12 mouse cellular contexts compared by ENCODE assay signal in genomic region chr3:98084061-98084655, GRCm38 (mm10).
DNase-seq lines count a peak whose midpoint lies in the region; ATAC-seq and TF ChIP-seq lines count a peak whose summit lies in the region.
"Had no signal": no experiment of that assay in that cellular context is flagged by ENCODE, and none has a peak within 500 bp of the region (broad histone marks: within the 10 kb centered on the region; RNA-seq: fewer than 3 reads in every experiment).

No protein-coding gene starts in this region.

- no peaks in the 10 kb centered on the region for H3K36me3 ChIP-seq in midbrain, embryonic 13.5 days
- H3K36me3 ChIP-seq in midbrain, embryonic 10.5 days: peaks cover 58% of the 10 kb centered on the region
- peaks cover 57% of the 10 kb centered on the region for H3K36me3 ChIP-seq in limb, embryonic 10.5 days
- peaks cover 20% of the 10 kb centered on the region for H3K36me3 ChIP-seq in heart, embryonic 10.5 days

- H3K4me2 ChIP-seq in midbrain, embryonic 13.5 days (replicated peaks): no peak overlapping the region
- H3K4me2 ChIP-seq: liver, embryonic 13.5 days had no signal

- H3K9me3 ChIP-seq in midbrain, embryonic 13.5 days: no peaks in the 10 kb centered on the region
- H3K9me3 ChIP-seq in midbrain, embryonic 10.5 days (replicated peaks): no peaks in the 10 kb centered on the region
- no peaks in the 10 kb centered on the region for H3K9me3 ChIP-seq in limb, embryonic 10.5 days (replicated peaks)
- no peaks in the 10 kb centered on the region for H3K9me3 ChIP-seq in heart, embryonic 10.5 days
- H3K9me3 ChIP-seq: liver, embryonic 13.5 days had no signal

- no peak for TF ChIP-seq POLR2A in olfactory bulb, adult 2 months (IDR thresholded peaks at IDR 0.05; ENCODE audit: insufficient read depth, low read depth, low read length)

- DNase-seq in midbrain, embryonic 10.5 days (ENCODE audit: low spot score): no peak
- no peak for DNase-seq in limb, embryonic 10.5 days (ENCODE audit: low spot score)
- DNase-seq in heart, embryonic 10.5 days (ENCODE audit: low spot score): no peak
- no peak for DNase-seq in right cerebral cortex, postnatal 36 days (ENCODE audit: low spot score in 2 of 2)
- DNase-seq in retina, postnatal 1 day: no peak
- DNase-seq: heart, adult 2 months; kidney, postnatal 10 days; liver, embryonic 13.5 days had no signal

- H3K27ac ChIP-seq in midbrain, embryonic 13.5 days: no peak overlapping the region
- H3K27ac ChIP-seq in midbrain, embryonic 10.5 days (replicated peaks): no peak overlapping the region; the same call in 1 of the 2 replicates
- H3K27ac ChIP-seq in limb, embryonic 10.5 days: peak overlapping the region; percentile 37; the same call in 1 of the 2 replicates
- H3K27ac ChIP-seq in olfactory bulb, adult 2 months (ENCODE audit: insufficient read depth, low read depth, low read length): peak overlapping the region; percentile 24
- H3K27ac ChIP-seq in heart, embryonic 10.5 days: no peak overlapping the region
- H3K27ac ChIP-seq: heart, adult 2 months; liver, embryonic 13.5 days had no signal

- H3K4me3 ChIP-seq in midbrain, embryonic 13.5 days (replicated peaks): no peak overlapping the region
- H3K4me3 ChIP-seq in midbrain, embryonic 10.5 days: no peak overlapping the region
- no peak overlapping the region for H3K4me3 ChIP-seq in limb, embryonic 10.5 days
- no peak overlapping the region for H3K4me3 ChIP-seq in olfactory bulb, adult 2 months (ENCODE audit: insufficient read depth, low read depth, low read length)
- no peak overlapping the region for H3K4me3 ChIP-seq in heart, embryonic 10.5 days
- H3K4me3 ChIP-seq: heart, adult 2 months; liver, embryonic 13.5 days had no signal

- H3K4me1 ChIP-seq in midbrain, embryonic 13.5 days (replicated peaks): peaks cover 5% of the 10 kb centered on the region; the same call in 1 of the 2 replicates
- H3K4me1 ChIP-seq in midbrain, embryonic 10.5 days: peaks cover 30% of the 10 kb centered on the region
- peaks cover 66% of the 10 kb centered on the region for H3K4me1 ChIP-seq in limb, embryonic 10.5 days
- peaks cover 19% of the 10 kb centered on the region for H3K4me1 ChIP-seq in olfactory bulb, adult 2 months (ENCODE audit: control insufficient read depth, insufficient read depth, low read length)
- peaks cover 39% of the 10 kb centered on the region for H3K4me1 ChIP-seq in heart, embryonic 10.5 days

- no peak overlapping the region for H3K9ac ChIP-seq in midbrain, embryonic 13.5 days (replicated peaks)
- H3K9ac ChIP-seq: liver, embryonic 13.5 days had no signal

- H3K27me3 ChIP-seq in midbrain, embryonic 13.5 days: no peaks in the 10 kb centered on the region
- H3K27me3 ChIP-seq in midbrain, embryonic 10.5 days (ENCODE audit: low read depth, poor library complexity, severe bottlenecking): no peaks in the 10 kb centered on the region
- no peaks in the 10 kb centered on the region for H3K27me3 ChIP-seq in limb, embryonic 10.5 days (ENCODE audit: low read depth, poor library complexity, severe bottlenecking)
- no peaks in the 10 kb centered on the region for H3K27me3 ChIP-seq in heart, embryonic 10.5 days (ENCODE audit: insufficient read depth, poor library complexity, severe bottlenecking)
- H3K27me3 ChIP-seq: liver, embryonic 13.5 days; Patski had no signal

- no peak for TF ChIP-seq CTCF in olfactory bulb, adult 2 months (IDR thresholded peaks at IDR 0.05; ENCODE audit: insufficient read depth, low read depth, low read length)

- 77% methylated on average over 8 of the region's 8 CpGs for WGBS in midbrain, embryonic 13.5 days
- WGBS in midbrain, embryonic 10.5 days: 77% methylated on average over 8 of the region's 8 CpGs
- 74% methylated on average over 8 of the region's 8 CpGs for WGBS in limb, embryonic 10.5 days
- 73% methylated on average over 8 of the region's 8 CpGs for WGBS in olfactory bulb, adult 2 months
- 82% methylated on average over 8 of the region's 8 CpGs for WGBS in heart, embryonic 10.5 days

- ATAC-seq in midbrain, embryonic 13.5 days: peak; percentile 38; the same call in 1 of the 2 replicates
- peak; percentile 51 for ATAC-seq in common myeloid progenitor, adult 5-6 weeks (replicated peaks; ENCODE audit: low read depth, poor library complexity, severe bottlenecking)
- ATAC-seq: Patski had no signal

Comparison
In these comparisons a context has a peak if more than half of its experiments do, and no peak if none do; other contexts are left out.
1. H3K27ac ChIP-seq: peak in limb, embryonic 10.5 days (single experiment) and olfactory bulb, adult 2 months (single experiment); none in midbrain, embryonic 13.5 days (single experiment), midbrain, embryonic 10.5 days (single experiment) and heart, embryonic 10.5 days (single experiment).